Mouse (Mus musculus): ENCODE measurements around the gene Pla2g4b.

- TF ChIP-seq CTCF (IDR thresholded peaks at IDR 0.05; ENCODE audit: borderline replicate concordance, insufficient read depth, low read length): no peak
- no peak for TF ChIP-seq POLR2A (IDR thresholded peaks at IDR 0.05; ENCODE audit: low read depth, low read length)
These were observed 8.9 kb upstream of the Pla2g4b start for GRCm38 (mm10) chr2:120024337-120024736.
